Mouse (Mus musculus) liver, adult 2 months (tissue): ENCODE measurements at regions not wholly inside any gene's neighbourhood (a gene's known extent, or its start where the extent isn't known, plus 50 kb on each side); places are given as distances from the start of the nearest gene placed in this dataset.

Experiments
- DNase-seq: peaks from one replicate; pipeline ENCODE4 v3.0.0-alpha.2; 2011; ENCODE audit warnings: low read depth, low spot score; ENCODE audit errors: extremely low read depth
- H3K27ac ChIP-seq: fragments of 200-500 bp; replicated peaks from 2 replicates; pipeline ENCODE4 v1.5.1; 2012; ENCODE audit warnings: low read depth, mild to moderate bottlenecking, control low read depth, inconsistent platforms, low read length; ENCODE audit not compliant: insufficient read depth
- H3K27me3 ChIP-seq: fragments of 200-500 bp; 2 replicates; pipeline ENCODE4 v1.6.1; 2012; ENCODE audit warnings: mild to moderate bottlenecking, moderate library complexity, low read length, inconsistent platforms; ENCODE audit not compliant: control insufficient read depth, insufficient read depth
- H3K36me3 ChIP-seq: fragments of 200-500 bp; 2 replicates; pipeline ENCODE4 v1.6.1; 2012; ENCODE audit warnings: low read length, inconsistent platforms; ENCODE audit not compliant: control insufficient read depth, insufficient read depth
- H3K4me1 ChIP-seq: fragments of 200-500 bp; 2 replicates; pipeline ENCODE4 v1.6.1; 2011; ENCODE audit warnings: low read length; ENCODE audit not compliant: control insufficient read depth, insufficient read depth
- H3K4me3 ChIP-seq: fragments of 200-500 bp; 2 replicates; pipeline ENCODE4 v1.5.1; 2011; ENCODE audit warnings: low read depth, mild to moderate bottlenecking, control low read depth, low read length, moderate library complexity; ENCODE audit not compliant: insufficient read depth
- H3K79me2 ChIP-seq: fragments of 200-500 bp; 2 replicates; pipeline ENCODE4 v1.6.1; 2012; ENCODE audit warnings: inconsistent platforms, mild to moderate bottlenecking, low read length, moderate library complexity; ENCODE audit not compliant: control insufficient read depth, insufficient read depth
- H3K9ac ChIP-seq: fragments of 200-500 bp; 2 replicates; pipeline ENCODE4 v1.6.1; 2012; ENCODE audit warnings: low read depth, mild to moderate bottlenecking, control low read depth, inconsistent platforms, low read length
- CTCF ChIP-seq: fragments of 200-500 bp; IDR thresholded peaks from 2 replicates; pipeline ENCODE4 v1.5.1; 2011; ENCODE audit warnings: low read depth, low read length, control low read depth
- POLR2A ChIP-seq: fragments of 200-500 bp; IDR thresholded peaks from 2 replicates; pipeline ENCODE4 v1.6.1; 2011; ENCODE audit warnings: low read length, control low read depth; ENCODE audit not compliant: insufficient read depth; ENCODE audit errors: extremely low read depth
- WGBS: fragments of 180-500 bp; shearing (Covaris S2); methylation state at CpG from one replicate; pipeline ENCODE4 v1.1.7; 2018; 5-methylcytosine and 5-hydroxymethylcytosine counted together

- Histone ChIP-seq H3K4me1 (no peaks in the 10 kb centered on the region), H3K4me3 (no peak overlapping the region), H3K9ac (no peak overlapping the region), H3K36me3 (no peaks in the 10 kb centered on the region), H3K79me2 (no peaks in the 10 kb centered on the region), H3K27ac (no peak overlapping the region), H3K27me3 (no peaks in the 10 kb centered on the region)
- DNase-seq, result no peak
- 88% methylated on average over 3 of the region's 3 CpGs for WGBS
- TF ChIP-seq POLR2A (no peak), CTCF (no peak)
Measured at GRCm38 (mm10) chr9:52500487-52500886, 179.1 kb downstream of the AI593442 start.

- Histone ChIP-seq H3K27me3 (no peaks in the 10 kb centered on the region), H3K27ac (no peak overlapping the region), H3K79me2 (no peaks in the 10 kb centered on the region), H3K4me1 (no peaks in the 10 kb centered on the region), H3K36me3 (no peaks in the 10 kb centered on the region), H3K4me3 (no peak overlapping the region), H3K9ac (no peak overlapping the region)
- no peak for DNase-seq
- 62% methylated on average over 8 of the region's 8 CpGs for WGBS
- TF ChIP-seq CTCF (no peak), POLR2A (no peak)
Measured at GRCm38 (mm10) chr9:52495483-52496270, 183.9 kb downstream of the AI593442 start.

GRCm38 (mm10) chr9:52492947-52493505, 186.6 kb downstream of the AI593442 start:
- 64% methylated on average over 2 of the region's 2 CpGs for WGBS
- no peak overlapping the region for H3K27ac ChIP-seq
- H3K9ac ChIP-seq, result no peak overlapping the region
- H3K79me2 ChIP-seq, result no peaks in the 10 kb centered on the region
- H3K36me3 ChIP-seq, result no peaks in the 10 kb centered on the region
- no peaks in the 10 kb centered on the region for H3K4me1 ChIP-seq
- no peak overlapping the region for H3K4me3 ChIP-seq
- H3K27me3 ChIP-seq, result no peaks in the 10 kb centered on the region
- TF ChIP-seq POLR2A (no peak), CTCF (no peak)
- no peak for DNase-seq

- Histone ChIP-seq H3K9ac (no peak overlapping the region), H3K36me3 (no peaks in the 10 kb centered on the region), H3K27ac (no peak overlapping the region), H3K4me3 (no peak overlapping the region), H3K27me3 (no peaks in the 10 kb centered on the region), H3K4me1 (no peaks in the 10 kb centered on the region), H3K79me2 (no peaks in the 10 kb centered on the region)
- DNase-seq, result no peak
- 84% methylated on average over 11 of the region's 11 CpGs for WGBS
- no peak for TF ChIP-seq POLR2A
- no peak for TF ChIP-seq CTCF
Measured at GRCm38 (mm10) chr9:52473555-52474196, 205.9 kb downstream of the AI593442 start.

- no peak for DNase-seq
- no peaks in the 10 kb centered on the region for H3K4me1 ChIP-seq
- H3K9ac ChIP-seq, result no peak overlapping the region
- no peaks in the 10 kb centered on the region for H3K36me3 ChIP-seq
- no peak overlapping the region for H3K4me3 ChIP-seq
- WGBS, result 82% methylated on average over 8 of the region's 8 CpGs
- no peaks in the 10 kb centered on the region for H3K27me3 ChIP-seq
- no peak overlapping the region for H3K27ac ChIP-seq
- H3K79me2 ChIP-seq, result no peaks in the 10 kb centered on the region
- no peak for TF ChIP-seq POLR2A
- TF ChIP-seq CTCF, result no peak
Measured at GRCm38 (mm10) chr9:52472859-52473258, 206.7 kb downstream of the AI593442 start.

- 80% methylated on average over 2 of the region's 2 CpGs for WGBS
- no peak overlapping the region for H3K27ac ChIP-seq
- no peaks in the 10 kb centered on the region for H3K79me2 ChIP-seq
- TF ChIP-seq POLR2A (no peak), CTCF (no peak)
- H3K36me3 ChIP-seq, result no peaks in the 10 kb centered on the region
- no peak for DNase-seq
- no peaks in the 10 kb centered on the region for H3K27me3 ChIP-seq
- no peaks in the 10 kb centered on the region for H3K4me1 ChIP-seq
- H3K4me3 ChIP-seq, result no peak overlapping the region
- H3K9ac ChIP-seq, result no peak overlapping the region
Measured at GRCm38 (mm10) chr9:52458518-52458917, 221.1 kb downstream of the AI593442 start.
